Mouse (Mus musculus) embryonic stem cell, embryonic (primary cell): ENCODE measurements around the gene Mns1.

Experiments
- CTCF ChIA-PET, 4 experiments: fragments of 300-600 bp in 2 of 4; fragments of 350-600 bp in 2 of 4; sonication (Branson Sonifier 250); formaldehyde crosslinking; loops; one replicate each; lab custom pipeline; 2022; ENCODE audit warnings: inconsistent platforms in 2 of 4; lab: Charles Lee
- POLR2A ChIA-PET, 4 experiments: fragments of 300-600 bp in 2 of 4; fragments of 350-600 bp in 2 of 4; sonication (Branson Sonifier 250); formaldehyde crosslinking; loops; one replicate each; lab custom pipeline; 2022; ENCODE audit warnings: antibody characterized with exemption in 4 of 4, inconsistent platforms in 1 of 4; lab: Charles Lee

Mns1 gene

GRCm38 (mm10) chr9:72491559-72492193 is 53.9 kb downstream of the Mns1 start:
- POLR2A ChIA-PET: interaction anchor here (0.6 to 4.1 kb wide), 17 partner anchors 9 to 380 kb away, joined by 3 to 24 read pairs (median 3); partner anchors contain the start of genes Rfx7 (in 3 of the 4) and Tcf12 (in 1 of the 4)
- CTCF ChIA-PET: interaction anchor here in 1 of 4 experiments (2.4 kb wide), 1 partner anchor 12 kb away, joined by 4 read pairs; no protein-coding TSS in a partner anchor

GRCm38 (mm10) chr9:72492194-72492565 is 54.4 kb downstream of the Mns1 start, which contains the start of gene Tex9:
Gene Tex9, minus strand, starts transcription at chr9:72492212.
- ChIA-PET CTCF (interaction anchor here in 1 of 4 experiments (2.4 kb wide), 1 partner anchor 13 kb away, joined by 4 read pairs; no protein-coding TSS in a partner anchor), POLR2A (interaction anchor here (0.6 to 4.1 kb wide), 13 partner anchors 9 to 381 kb away, joined by 3 to 24 read pairs (median 6); partner anchors contain the start of genes Rfx7 (in 3 of the 4) and Tcf12 (in 1 of the 4))

GRCm38 (mm10) chr9:72493465-72493864 is 55.7 kb downstream of the Mns1 start:
- POLR2A ChIA-PET: interaction anchor here in 3 of 4 experiments (0.7 to 4.1 kb wide), 9 partner anchors 12 to 155 kb away, joined by 3 to 24 read pairs (median 4); no protein-coding TSS in a partner anchor
- CTCF ChIA-PET: interaction anchor here in 1 of 4 experiments (1.1 kb wide), 1 partner anchor 38 kb away, joined by 5 read pairs; no protein-coding TSS in a partner anchor

- POLR2A ChIA-PET: interaction anchor here in 3 of 4 experiments (0.7 to 4.1 kb wide), 9 partner anchors 11 to 146 kb away, joined by 3 to 24 read pairs (median 4); partner anchors contain the start of gene Rfx7 (in 1 of the 3)
- CTCF ChIA-PET: interaction anchor here in 2 of 4 experiments (1.0 to 1.1 kb wide), 3 partner anchors 37 kb away, joined by 4 to 5 read pairs (median 5); no protein-coding TSS in a partner anchor
Observed at GRCm38 (mm10) chr9:72493984-72494685, 56.3 kb downstream of the Mns1 start.

GRCm38 (mm10) chr9:72496691-72497090 is 58.9 kb downstream of the Mns1 start:
- POLR2A ChIA-PET: interaction anchor here in 1 of 4 experiments (0.6 to 2.8 kb wide), 3 partner anchors 17 to 282 kb away, joined by 3 to 16 read pairs (median 3); no protein-coding TSS in a partner anchor
- CTCF ChIA-PET: no interaction called here

GRCm38 (mm10) chr9:72497171-72497570 is 59.4 kb downstream of the Mns1 start:
- POLR2A ChIA-PET: interaction anchor here in 3 of 4 experiments (0.6 to 2.8 kb wide), 7 partner anchors 18 to 325 kb away, joined by 3 to 16 read pairs (median 3); no protein-coding TSS in a partner anchor
- CTCF ChIA-PET: interaction anchor here in 1 of 4 experiments (1.1 kb wide), 1 partner anchor 34 kb away, joined by 5 read pairs; the partner anchor contains the start of gene Rfx7
